Mouse (Mus musculus) forebrain, embryonic 14.5 days (tissue): ENCODE measurements around the gene Gabbr2. TPM values are rescaled to one million over a fixed set of nuclear protein-coding genes. Genes with fewer than 3 reads are reported as not detected.

Source experiments
- ATAC-seq: fragments of 200-750 bp; cut with Nextera tagmentation; 2 replicates; pipeline ENCODE4 v1.8.0; 2017; ENCODE audit warnings: mild to moderate bottlenecking, moderate library complexity
- DNase-seq: peaks from one replicate; pipeline ENCODE4 v3.0.0-alpha.2; 2015; ENCODE audit warnings: low spot score
- H3K27ac ChIP-seq: fragments of 300-500 bp; sonication (generic); 2 replicates; pipeline ENCODE4 v1.5.1; 2014; ENCODE audit warnings: low read depth, mild to moderate bottlenecking, control low read depth, low read length, moderate library complexity
- H3K27me3 ChIP-seq: fragments of 300-500 bp; sonication (generic); replicated peaks from 2 replicates; pipeline ENCODE4 v1.6.1; 2014; ENCODE audit warnings: low read length, control low read depth, mixed read lengths; ENCODE audit not compliant: control insufficient read depth, insufficient read depth
- H3K36me3 ChIP-seq: fragments of 300-500 bp; sonication (generic); 2 replicates; pipeline ENCODE4 v1.6.1; 2014; ENCODE audit warnings: low read length, control low read depth; ENCODE audit not compliant: control insufficient read depth, insufficient read depth
- H3K4me1 ChIP-seq: fragments of 300-500 bp; sonication (generic); 2 replicates; pipeline ENCODE4 v1.6.1; 2014; ENCODE audit warnings: antibody characterized with exemption, low read length, control low read depth; ENCODE audit not compliant: control insufficient read depth, insufficient read depth
- H3K4me2 ChIP-seq: fragments of 300-500 bp; sonication (generic); 2 replicates; pipeline ENCODE4 v1.6.1; 2014; ENCODE audit warnings: mild to moderate bottlenecking, control low read depth, low read length
- H3K4me3 ChIP-seq: fragments of 300-500 bp; sonication (generic); 2 replicates; pipeline ENCODE4 v1.5.1; 2014; ENCODE audit warnings: low read depth, low read length, control low read depth
- H3K9ac ChIP-seq: fragments of 300-500 bp; sonication (generic); 2 replicates; pipeline ENCODE4 v1.6.1; 2014; ENCODE audit warnings: mild to moderate bottlenecking, low read length, control low read depth, moderate library complexity
- H3K9me3 ChIP-seq: fragments of 300-500 bp; sonication (generic); replicated peaks from 2 replicates; pipeline ENCODE4 v1.6.1; 2016; ENCODE audit warnings: low read length, control low read depth, mixed read lengths; ENCODE audit not compliant: control insufficient read depth
- WGBS: fragments of 180-500 bp; shearing (Covaris S2); extraction: QIAGEN DNeasy Blood & Tissue Kit; methylation state at CpG from one replicate; pipeline ENCODE4 v1.1.7; 2014; 5-methylcytosine and 5-hydroxymethylcytosine counted together
- polyA plus RNA-seq: library from polyadenylated mRNA; unstranded; fragments of >200 nt; fragmentation: Nextera tagmentation; extraction: Ambion mirVana; gene quantifications from 2 replicates; pipeline ENCODE4 v1.2.1, GENCODE M21; 2014

Gene Gabbr2
- polyA plus RNA-seq, 1 experiment from 2014 or later = 1.7 TPM

DNA sequence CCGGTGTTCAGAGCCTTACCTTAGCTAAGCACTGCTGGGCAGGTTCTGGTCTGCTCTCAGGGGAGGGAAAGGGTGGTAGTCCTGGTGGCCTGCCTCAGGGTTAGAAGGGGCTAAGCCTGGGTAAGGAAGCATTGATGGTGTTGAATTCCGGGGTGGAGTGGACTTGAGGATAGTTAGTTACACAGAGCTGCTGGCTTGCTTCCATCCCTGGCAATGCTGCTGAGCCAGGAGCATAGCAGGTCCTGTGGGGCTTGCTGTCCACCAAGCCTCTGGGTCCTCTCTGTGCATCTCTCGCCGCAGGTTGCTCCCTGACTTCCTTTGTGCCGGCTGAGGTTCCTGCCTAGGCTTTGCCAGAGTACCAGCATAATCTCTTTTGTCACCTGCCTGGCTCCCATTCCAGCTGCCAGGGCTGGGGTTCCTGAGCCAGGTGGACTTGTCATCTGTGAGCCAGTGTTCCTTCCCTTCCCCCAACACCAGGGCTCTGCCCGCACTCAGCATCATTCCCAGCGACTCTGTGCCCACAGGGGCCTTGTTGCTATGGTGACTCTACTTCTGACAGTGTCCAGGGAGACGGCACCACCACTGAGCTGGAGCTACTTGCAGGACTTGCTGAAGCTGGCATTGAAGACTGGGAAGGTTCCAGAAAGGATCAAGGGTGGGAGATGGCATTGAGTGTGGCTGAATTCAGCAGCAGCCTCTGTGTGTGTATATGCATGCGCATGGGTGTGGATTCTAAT, 262.2 kb downstream of the Gabbr2 start:
- 47% methylated on average over 9 of the region's 9 CpGs for WGBS

DNA sequence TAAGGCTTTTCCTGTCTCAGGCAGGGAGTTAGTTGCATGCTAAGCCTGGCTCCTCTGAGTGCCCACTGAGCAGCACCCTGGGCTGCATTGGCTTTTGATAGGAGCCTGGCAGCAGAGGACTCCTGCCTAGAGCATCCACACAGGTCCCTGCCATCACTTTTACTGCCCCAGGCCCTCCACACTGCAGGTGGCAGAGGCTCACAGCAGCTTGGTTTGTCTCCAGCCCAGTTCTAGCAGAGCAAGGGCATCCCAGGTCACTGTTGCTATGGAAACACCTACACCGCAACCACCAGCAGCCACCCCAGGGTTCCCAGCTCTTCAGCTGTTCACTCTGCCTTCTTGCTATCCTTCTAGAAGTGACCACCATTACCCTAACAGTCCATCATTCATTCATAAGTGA, 263.4 kb downstream of the Gabbr2 start:
- Histone ChIP-seq H3K27ac (0 out of 2 replicates have a peak overlapping the region, but pooled peaks have one; percentile 9), H3K9ac (no peak overlapping the region)
- 24% methylated on average over 1 of the region's 1 CpGs for WGBS

More for the DNA sequence above, 262.2 kb downstream of the Gabbr2 start:
- Histone ChIP-seq H3K9ac (no peak overlapping the region), H3K4me1 (peaks cover 16% of the 10 kb centered on the region; the same call in 1 of the 2 replicates), H3K27me3 (no peaks in the 10 kb centered on the region), H3K4me3 (no peak overlapping the region), H3K4me2 (no peak overlapping the region), H3K36me3 (no peaks in the 10 kb centered on the region), H3K9me3 (no peaks in the 10 kb centered on the region), H3K27ac (no peak overlapping the region)
- DNase-seq (peak; percentile 49), ATAC-seq (0 out of 2 replicates have a peak, but pooled peaks have one; percentile 32)

DNA sequence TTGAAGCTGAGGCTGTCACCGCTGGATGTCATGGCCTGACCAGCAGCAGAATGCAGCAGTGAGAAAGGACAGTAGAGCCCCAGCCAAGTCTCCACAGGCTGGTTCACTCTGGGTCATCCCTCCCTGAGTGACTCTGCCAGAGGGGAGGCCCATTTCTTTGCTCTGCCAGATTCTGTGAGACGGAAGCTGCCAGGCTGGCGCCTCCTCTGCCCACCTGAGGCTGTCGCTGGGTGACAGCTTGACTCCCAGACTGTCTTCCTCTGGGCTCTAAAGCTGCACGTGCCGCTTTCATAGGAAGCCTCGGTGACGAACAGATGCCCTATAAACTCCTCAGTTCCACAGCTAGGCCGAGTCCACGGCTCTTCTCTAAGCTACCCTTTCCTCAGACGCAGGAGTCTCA, 264.5 kb downstream of the Gabbr2 start:
- H3K36me3 ChIP-seq = no peaks in the 10 kb centered on the region
- no peak overlapping the region for H3K4me3 ChIP-seq
- 76% methylated on average over 11 of the region's 11 CpGs for WGBS
- ATAC-seq (no peak), DNase-seq (no peak)
- no peaks in the 10 kb centered on the region for H3K27me3 ChIP-seq
- no peak overlapping the region for H3K4me2 ChIP-seq
- H3K9ac ChIP-seq = no peak overlapping the region
- H3K27ac ChIP-seq = no peak overlapping the region
- H3K4me1 ChIP-seq = peaks cover 16% of the 10 kb centered on the region; the same call in 1 of the 2 replicates
- H3K9me3 ChIP-seq = no peaks in the 10 kb centered on the region

More for the DNA sequence above, 263.4 kb downstream of the Gabbr2 start:
- H3K27me3 ChIP-seq = no peaks in the 10 kb centered on the region
- ATAC-seq = 0 out of 2 replicates have a peak, but pooled peaks have one; percentile 38
- H3K4me1 ChIP-seq = peaks cover 16% of the 10 kb centered on the region; the same call in 1 of the 2 replicates
- peak; percentile 55 for DNase-seq
- H3K9me3 ChIP-seq = no peaks in the 10 kb centered on the region
- no peaks in the 10 kb centered on the region for H3K36me3 ChIP-seq
- no peak overlapping the region for H3K4me2 ChIP-seq
- no peak overlapping the region for H3K4me3 ChIP-seq

DNA sequence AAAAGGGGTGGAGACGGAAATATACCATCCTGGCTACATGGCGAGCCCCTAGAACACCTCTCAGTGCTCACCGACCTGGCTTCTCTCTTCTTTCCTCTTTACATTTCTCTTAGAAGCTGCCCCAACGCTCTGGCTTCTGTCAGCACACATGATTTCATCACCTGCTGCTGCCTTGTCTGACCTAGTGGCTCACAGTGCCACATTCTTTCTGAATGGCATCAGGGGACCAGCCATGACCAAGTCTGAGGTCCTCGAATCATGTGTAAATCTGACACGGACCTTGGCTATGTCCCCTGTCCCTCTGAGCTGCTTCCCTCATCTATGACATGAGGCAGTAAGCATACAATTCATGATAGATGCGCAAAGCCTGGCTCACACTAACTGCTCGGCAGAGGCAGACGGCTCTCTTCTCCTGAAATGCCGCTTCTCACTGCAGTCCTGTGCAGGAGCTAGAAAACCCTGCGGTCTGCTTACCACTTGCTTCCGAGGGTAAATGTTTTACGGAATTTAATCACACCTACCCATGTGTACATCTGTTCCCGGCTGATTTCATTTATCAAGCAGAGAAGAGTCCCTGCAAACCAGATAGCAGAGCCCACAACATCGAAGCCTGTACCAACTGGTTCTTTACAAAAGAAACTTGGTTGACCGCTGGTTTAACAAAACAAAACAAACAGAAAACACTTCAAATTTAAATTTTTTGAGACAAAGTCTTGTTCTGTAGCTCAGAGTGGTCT, 270.7 kb downstream of the Gabbr2 start:
- 87% methylated on average over 16 of the region's 16 CpGs for WGBS
- H3K4me2 ChIP-seq = no peak overlapping the region
- no peaks in the 10 kb centered on the region for H3K4me1 ChIP-seq
- DNase-seq = no peak
- H3K4me3 ChIP-seq = no peak overlapping the region
- no peak overlapping the region for H3K27ac ChIP-seq
- no peak for ATAC-seq
- H3K27me3 ChIP-seq = no peaks in the 10 kb centered on the region
- H3K36me3 ChIP-seq = no peaks in the 10 kb centered on the region
- no peak overlapping the region for H3K9ac ChIP-seq
- no peaks in the 10 kb centered on the region for H3K9me3 ChIP-seq

DNA sequence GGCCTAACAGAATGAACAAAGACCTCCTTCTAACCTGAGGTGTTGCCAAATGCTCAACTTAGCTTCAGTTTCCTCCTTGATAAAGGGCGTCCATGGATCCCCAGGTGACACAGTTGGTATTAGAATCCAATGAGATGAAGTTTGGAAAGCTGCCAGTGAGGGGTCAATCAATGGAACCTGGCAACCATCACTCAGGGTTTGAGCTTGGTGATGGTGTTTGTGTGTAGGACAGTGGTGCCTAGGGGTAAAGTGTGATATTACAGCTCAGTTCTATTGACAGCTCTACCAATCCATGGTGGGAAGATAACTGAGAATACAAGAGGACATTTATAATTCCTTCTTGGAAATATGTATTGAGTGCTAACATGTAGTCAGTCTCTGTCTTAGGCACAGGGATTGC, 271.6 kb downstream of the Gabbr2 start:
- Histone ChIP-seq H3K27ac (no peak overlapping the region), H3K4me1 (no peaks in the 10 kb centered on the region), H3K36me3 (no peaks in the 10 kb centered on the region), H3K9me3 (no peaks in the 10 kb centered on the region), H3K4me3 (no peak overlapping the region), H3K27me3 (no peaks in the 10 kb centered on the region), H3K4me2 (no peak overlapping the region), H3K9ac (no peak overlapping the region)
- DNase-seq (no peak), ATAC-seq (no peak)
- 78% methylated on average over 1 of the region's 1 CpGs for WGBS

DNA sequence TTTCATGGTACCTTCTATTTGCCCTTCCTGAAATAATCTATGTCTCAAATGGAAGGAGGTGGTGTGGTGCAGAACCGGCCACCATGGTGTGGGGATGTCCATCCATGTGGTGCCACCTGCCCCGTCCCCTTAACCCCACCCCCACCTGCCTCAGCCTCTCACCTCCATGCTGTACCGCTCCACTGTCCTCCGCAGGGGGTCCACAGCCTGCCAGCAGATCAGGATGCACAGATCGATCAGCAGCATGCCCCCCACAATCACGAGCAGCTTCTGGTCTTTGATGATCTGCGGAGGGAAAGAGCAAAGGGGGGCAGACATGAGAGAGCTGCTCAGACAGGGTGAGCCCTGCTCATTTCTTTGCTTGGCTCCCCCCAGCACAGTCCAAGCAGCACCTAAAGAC, 273.0 kb downstream of the Gabbr2 start:
- Histone ChIP-seq H3K4me2 (no peak overlapping the region), H3K27ac (no peak overlapping the region), H3K27me3 (no peaks in the 10 kb centered on the region), H3K9me3 (no peaks in the 10 kb centered on the region), H3K36me3 (no peaks in the 10 kb centered on the region), H3K4me3 (no peak overlapping the region), H3K4me1 (no peaks in the 10 kb centered on the region), H3K9ac (no peak overlapping the region)
- DNase-seq = no peak
- no peak for ATAC-seq
- 40% methylated on average over 7 of the region's 7 CpGs for WGBS

DNA sequence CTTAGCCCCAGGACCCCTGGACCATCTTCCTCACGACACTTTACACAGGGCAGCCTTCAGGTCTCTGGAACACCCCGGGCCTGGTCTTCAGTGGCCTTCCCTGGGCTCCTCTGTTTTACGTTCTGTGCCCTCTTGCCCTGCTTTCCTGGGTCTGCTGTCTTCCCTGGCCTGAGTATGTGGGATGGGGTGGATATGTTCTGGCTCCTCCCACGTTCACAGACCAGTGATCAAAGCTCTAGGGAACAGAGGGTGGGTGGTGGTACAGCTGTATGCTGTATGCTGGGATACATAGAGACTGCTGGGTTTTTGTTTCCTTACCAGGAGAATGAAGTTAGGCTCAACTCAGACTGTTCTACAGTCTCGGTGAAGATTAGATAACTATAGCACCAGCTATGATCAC, 274.5 kb downstream of the Gabbr2 start:
- Histone ChIP-seq H3K27ac (no peak overlapping the region), H3K36me3 (no peaks in the 10 kb centered on the region), H3K4me2 (no peak overlapping the region), H3K4me3 (no peak overlapping the region), H3K27me3 (no peaks in the 10 kb centered on the region), H3K4me1 (no peaks in the 10 kb centered on the region), H3K9ac (no peak overlapping the region), H3K9me3 (no peaks in the 10 kb centered on the region)
- 35% methylated on average over 5 of the region's 5 CpGs for WGBS
- DNase-seq = no peak
- ATAC-seq = no peak

DNA sequence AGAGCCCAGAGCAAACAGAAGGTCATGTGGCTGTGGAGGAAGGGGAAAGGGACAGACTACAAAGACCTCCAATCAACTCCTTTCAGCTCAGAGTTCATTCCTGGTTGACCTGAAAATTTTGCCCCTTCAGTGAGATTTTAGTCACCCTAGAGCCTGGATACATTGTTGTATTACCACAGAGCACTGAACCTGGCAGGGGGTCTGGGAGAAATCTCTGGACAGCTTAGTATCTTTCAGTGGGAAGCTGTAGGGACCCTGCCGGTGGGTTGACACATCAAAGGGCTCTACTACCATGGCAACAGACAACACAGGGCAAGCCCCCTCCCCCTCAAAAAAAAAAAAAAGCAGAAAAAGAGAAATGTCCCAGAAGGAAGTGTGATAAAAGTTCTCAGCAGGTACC, 275.3 kb downstream of the Gabbr2 start:
- ATAC-seq = no peak

DNA sequence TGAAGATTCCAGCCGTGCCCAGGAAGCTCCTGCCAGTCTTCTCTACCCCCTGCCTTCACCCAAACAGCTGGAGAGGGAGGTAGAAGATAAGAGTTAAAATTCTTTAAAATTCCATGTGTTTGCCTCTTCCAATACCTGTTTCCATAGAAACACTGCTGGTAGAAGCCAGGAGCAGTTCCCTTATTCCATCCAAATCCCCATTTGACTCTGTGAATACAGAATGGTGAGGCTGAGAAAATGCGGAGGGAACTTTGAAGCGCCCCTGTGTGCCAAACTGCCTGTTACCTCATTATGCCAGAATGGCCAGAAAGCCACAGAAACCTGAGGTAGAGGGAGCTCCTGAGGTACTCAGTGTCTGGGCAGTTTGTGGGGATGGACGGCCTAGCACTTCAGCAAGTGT, 281.1 kb downstream of the Gabbr2 start:
- Histone ChIP-seq H3K9ac (no peak overlapping the region), H3K27me3 (no peaks in the 10 kb centered on the region), H3K9me3 (no peaks in the 10 kb centered on the region), H3K36me3 (no peaks in the 10 kb centered on the region), H3K4me1 (no peaks in the 10 kb centered on the region), H3K27ac (peak overlapping the region; percentile 5; the same call in 1 of the 2 replicates), H3K4me3 (no peak overlapping the region), H3K4me2 (no peak overlapping the region)
- DNase-seq (no peak), ATAC-seq (no peak)
- WGBS = 62% methylated on average over 4 of the region's 4 CpGs

More for the DNA sequence above, 275.3 kb downstream of the Gabbr2 start:
- H3K9me3 ChIP-seq = no peaks in the 10 kb centered on the region
- H3K36me3 ChIP-seq = no peaks in the 10 kb centered on the region
- H3K4me2 ChIP-seq = no peak overlapping the region
- H3K4me1 ChIP-seq = no peaks in the 10 kb centered on the region
- H3K4me3 ChIP-seq = no peak overlapping the region
- H3K27me3 ChIP-seq = no peaks in the 10 kb centered on the region
- H3K9ac ChIP-seq = no peak overlapping the region
- DNase-seq = no peak
- no peak overlapping the region for H3K27ac ChIP-seq
- 7% methylated on average over 1 of the region's 1 CpGs for WGBS
